Mouse (Mus musculus): ENCODE measurements around the gene Ext2. TPM values are rescaled to one million over a fixed set of nuclear protein-coding genes. Genes with fewer than 3 reads are reported as not detected.

Ext2 gene
- polyA plus RNA-seq, 1 experiment from 2014 or later, result 60.3 TPM

DNA sequence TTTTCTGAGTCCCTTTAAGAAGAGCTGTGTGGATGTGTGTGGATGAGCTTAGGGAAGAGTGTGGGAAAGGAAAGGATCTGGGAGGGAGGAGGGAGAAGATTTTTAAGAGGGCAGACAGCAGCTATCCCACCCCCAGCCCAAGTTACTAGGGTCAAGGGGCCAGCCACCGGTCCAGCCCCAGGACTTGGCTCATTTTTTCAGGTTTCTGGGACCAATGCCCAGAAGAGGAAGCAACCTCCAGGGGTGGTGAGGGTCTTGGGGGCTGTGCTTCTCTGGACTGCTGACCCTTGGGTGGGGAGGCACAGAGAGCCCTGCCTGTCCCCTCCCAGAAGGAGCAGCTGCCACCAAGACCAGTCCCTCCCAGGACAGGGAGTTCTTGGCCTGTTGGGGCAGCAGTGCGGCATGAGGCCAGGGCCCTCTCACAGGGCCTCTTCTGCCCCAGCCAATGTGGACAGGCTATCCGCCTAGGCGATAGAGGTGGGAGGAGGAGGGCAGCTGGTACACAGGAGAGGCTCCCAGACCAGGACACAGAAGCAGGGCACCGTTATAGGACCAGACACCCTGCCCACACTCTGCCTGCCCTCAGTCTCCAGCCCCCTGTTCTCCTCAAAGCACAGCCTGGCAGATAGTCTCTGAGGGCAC is 203.0 kb downstream of the Ext2 start:
- Histone ChIP-seq H3K27ac (ENCODE audit: low read depth, low read length) (no peak overlapping the region), H3K36me3 (ENCODE audit: control insufficient read depth, insufficient read depth, low read length) (no peaks in the 10 kb centered on the region), H3K9me3 (replicated peaks; ENCODE audit: control insufficient read depth, low read length) (no peaks in the 10 kb centered on the region), H3K4me3 (ENCODE audit: low read depth, low read length) (no peak overlapping the region), H3K4me2 (no peak overlapping the region), H3K9ac (ENCODE audit: low read depth, low read length) (0 out of 2 replicates have a peak overlapping the region, but pooled peaks have one; percentile 28), H3K4me1 (ENCODE audit: control insufficient read depth, insufficient read depth, low read length) (peaks cover 5% of the 10 kb centered on the region; the same call in 1 of the 2 replicates), H3K27me3 (ENCODE audit: control insufficient read depth, insufficient read depth, low read length) (peaks cover 6% of the 10 kb centered on the region; the same call in 1 of the 2 replicates)
- ATAC-seq (replicated peaks; ENCODE audit: insufficient number of reproducible peaks, low FRiP score, low TSS enrichment), result no peak
- 58% methylated on average over 5 of the region's 5 CpGs for WGBS (ENCODE audit: insufficient replicate concordance)

- Histone ChIP-seq H3K36me3 (ENCODE audit: control insufficient read depth, insufficient read depth, low read length) (no peaks in the 10 kb centered on the region), H3K27me3 (ENCODE audit: control insufficient read depth, insufficient read depth, low read length) (peaks cover 8% of the 10 kb centered on the region), H3K9me3 (replicated peaks; ENCODE audit: control insufficient read depth, low read length) (no peaks in the 10 kb centered on the region), H3K4me3 (ENCODE audit: low read depth, low read length) (no peak overlapping the region), H3K9ac (ENCODE audit: low read depth, low read length) (no peak overlapping the region), H3K4me2 (no peak overlapping the region), H3K27ac (ENCODE audit: low read depth, low read length) (no peak overlapping the region), H3K4me1 (ENCODE audit: control insufficient read depth, insufficient read depth, low read length) (peaks cover 5% of the 10 kb centered on the region; the same call in 1 of the 2 replicates)
- WGBS (ENCODE audit: insufficient replicate concordance), result 65% methylated on average over 19 of the region's 19 CpGs
- no peak for ATAC-seq (replicated peaks; ENCODE audit: insufficient number of reproducible peaks, low FRiP score, low TSS enrichment)
Measured at GRCm38 (mm10) chr2:93618447-93619199, 203.7 kb downstream of the Ext2 start.

DNA sequence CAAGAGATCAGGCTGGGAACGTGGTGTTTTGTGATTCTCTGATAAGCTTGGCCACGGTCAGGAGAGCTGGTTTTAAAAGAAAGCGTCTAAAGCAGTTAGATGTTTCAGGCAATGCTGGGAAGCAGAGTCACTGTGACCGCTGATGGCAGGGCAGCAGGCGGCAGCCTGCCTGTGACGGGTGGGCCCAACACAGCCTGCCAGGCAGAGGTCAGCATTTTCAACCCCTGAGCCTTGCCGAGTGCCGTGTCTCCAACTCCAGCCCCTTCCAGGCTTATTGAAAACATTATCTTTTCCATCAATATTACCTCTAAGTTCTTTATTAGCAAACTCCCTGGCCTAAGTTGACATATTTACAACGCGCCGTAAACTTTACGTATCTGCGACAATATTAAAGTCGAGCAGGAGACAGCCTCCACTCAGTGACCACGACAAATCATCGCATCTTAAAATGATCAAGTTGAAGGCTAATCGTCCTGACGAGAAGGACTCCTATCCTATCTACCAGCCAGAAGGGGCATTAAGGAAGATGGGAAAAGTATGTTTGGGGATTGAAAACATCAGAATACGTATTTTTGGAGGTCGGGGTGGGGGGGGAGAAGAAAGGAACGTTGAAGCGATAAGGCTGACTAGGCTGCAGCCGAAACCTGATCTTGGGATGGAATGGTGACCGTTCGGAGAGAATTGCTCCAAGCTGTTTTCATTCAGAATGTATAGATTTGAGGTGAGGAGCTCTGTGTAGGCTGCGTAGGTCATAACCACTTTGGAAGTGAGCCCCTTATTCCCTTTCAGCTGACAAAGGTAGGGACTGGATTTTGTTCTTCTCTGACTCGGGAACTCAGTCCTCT is 206.3 kb downstream of the Ext2 start:
- Histone ChIP-seq H3K4me3 (ENCODE audit: low read depth, low read length) (no peak overlapping the region), H3K9me3 (replicated peaks; ENCODE audit: control insufficient read depth, low read length) (no peaks in the 10 kb centered on the region), H3K27me3 (ENCODE audit: control insufficient read depth, insufficient read depth, low read length) (peaks cover 7% of the 10 kb centered on the region), H3K36me3 (ENCODE audit: control insufficient read depth, insufficient read depth, low read length) (no peaks in the 10 kb centered on the region), H3K27ac (ENCODE audit: low read depth, low read length) (no peak overlapping the region), H3K9ac (ENCODE audit: low read depth, low read length) (no peak overlapping the region), H3K4me2 (no peak overlapping the region), H3K4me1 (ENCODE audit: control insufficient read depth, insufficient read depth, low read length) (peaks cover 5% of the 10 kb centered on the region; the same call in 1 of the 2 replicates)
- ATAC-seq (replicated peaks; ENCODE audit: insufficient number of reproducible peaks, low FRiP score, low TSS enrichment), result no peak
- 63% methylated on average over 27 of the region's 27 CpGs for WGBS (ENCODE audit: insufficient replicate concordance)

DNA sequence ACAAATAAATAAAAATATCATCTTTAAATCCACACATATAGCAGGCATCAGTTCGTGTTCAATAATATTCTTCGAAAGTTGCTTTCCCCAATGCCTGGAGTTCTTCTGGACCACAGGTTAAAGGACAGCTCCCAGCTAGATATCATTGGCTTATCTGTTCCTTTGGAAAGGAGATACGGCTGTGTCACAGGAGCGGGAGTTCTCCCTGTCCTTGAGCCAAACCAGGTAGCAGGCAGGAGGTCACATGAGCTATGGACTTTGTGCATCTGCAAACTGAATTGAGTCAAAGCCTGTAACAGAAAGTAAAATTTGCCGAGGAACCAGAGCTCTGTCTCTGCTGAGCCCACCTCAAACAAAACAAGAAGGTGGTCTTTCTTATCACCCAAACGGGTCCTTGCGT is 209.3 kb downstream of the Ext2 start:
- ATAC-seq (replicated peaks; ENCODE audit: insufficient number of reproducible peaks, low FRiP score, low TSS enrichment), result no peak
- Histone ChIP-seq H3K36me3 (ENCODE audit: control insufficient read depth, insufficient read depth, low read length) (no peaks in the 10 kb centered on the region), H3K4me1 (ENCODE audit: control insufficient read depth, insufficient read depth, low read length) (no peaks in the 10 kb centered on the region; the same call in 1 of the 2 replicates), H3K4me3 (ENCODE audit: low read depth, low read length) (no peak overlapping the region), H3K27ac (ENCODE audit: low read depth, low read length) (no peak overlapping the region), H3K4me2 (no peak overlapping the region), H3K9me3 (replicated peaks; ENCODE audit: control insufficient read depth, low read length) (no peaks in the 10 kb centered on the region), H3K9ac (ENCODE audit: low read depth, low read length) (no peak overlapping the region), H3K27me3 (ENCODE audit: control insufficient read depth, insufficient read depth, low read length) (peaks cover 3% of the 10 kb centered on the region)
- 65% methylated on average over 7 of the region's 7 CpGs for WGBS (ENCODE audit: insufficient replicate concordance)

Other genes with a start within 250 kb of the Ext2 start
- 0.17 and 0.54 TPM in 2 replicates for gene Alx4, start 180.2 kb downstream of the Ext2 start, polyA plus RNA-seq (2014; fragmentation: Nextera tagmentation; extraction: Ambion mirVana)
- 6.6 and 7.7 TPM in 2 replicates for gene Accs, start 27.4 kb upstream of the Ext2 start, polyA plus RNA-seq (2014; fragmentation: Nextera tagmentation; extraction: Ambion mirVana)
- gene Accsl, start 46.6 kb upstream of the Ext2 start, polyA plus RNA-seq (2014; fragmentation: Nextera tagmentation; extraction: Ambion mirVana), result not detected in 2 replicates
- gene Gm13889, start 134.6 kb upstream of the Ext2 start, polyA plus RNA-seq (2014; fragmentation: Nextera tagmentation; extraction: Ambion mirVana), result 2.8 and 4.1 TPM in 2 replicates
- gene Gm27027, start 173.8 kb upstream of the Ext2 start, polyA plus RNA-seq (2014; fragmentation: Nextera tagmentation; extraction: Ambion mirVana), result not detected in 2 replicates
- gene Alkbh3, start 188.2 kb upstream of the Ext2 start, polyA plus RNA-seq (2014; fragmentation: Nextera tagmentation; extraction: Ambion mirVana), result 58.6 and 59.8 TPM in 2 replicates

All from heart, embryonic 11.5 days (tissue).